Mouse (Mus musculus) testis, adult 2 months (tissue): ENCODE results near the gene Ptpn1. TPM values are rescaled to one million over a fixed set of nuclear protein-coding genes. Genes with fewer than 3 reads are reported as not detected.

Experiments used
- H3K27ac ChIP-seq: fragments of 200-500 bp; 2 replicates; pipeline ENCODE4 v1.5.1; 2012; ENCODE audit warnings: low read depth, low read length; ENCODE audit not compliant: control insufficient read depth, insufficient read depth
- H3K27me3 ChIP-seq: fragments of 200-500 bp; 2 replicates; pipeline ENCODE4 v1.6.1; 2012; ENCODE audit warnings: mild to moderate bottlenecking, low read length, moderate library complexity; ENCODE audit not compliant: control insufficient read depth, insufficient read depth
- H3K36me3 ChIP-seq: fragments of 200-500 bp; 2 replicates; pipeline ENCODE4 v1.6.1; 2012; ENCODE audit warnings: mild to moderate bottlenecking, low read length; ENCODE audit not compliant: control insufficient read depth, insufficient read depth
- H3K4me1 ChIP-seq: fragments of 200-500 bp; 2 replicates; pipeline ENCODE4 v1.6.1; 2012; ENCODE audit warnings: low read length; ENCODE audit not compliant: control insufficient read depth, insufficient read depth
- H3K4me3 ChIP-seq: fragments of 200-500 bp; 2 replicates; pipeline ENCODE4 v1.5.1; 2012; ENCODE audit warnings: low read depth, mild to moderate bottlenecking, low read length, moderate library complexity, mixed read lengths; ENCODE audit not compliant: control insufficient read depth
- CTCF ChIP-seq: fragments of 200-500 bp; IDR thresholded peaks from 2 replicates; pipeline ENCODE4 v1.5.1; 2012; ENCODE audit warnings: low read depth, mild to moderate bottlenecking, inconsistent platforms, low read length, moderate library complexity; ENCODE audit not compliant: control insufficient read depth, insufficient read depth, insufficient replicate concordance
- POLR2A ChIP-seq: fragments of 200-500 bp; IDR thresholded peaks from 2 replicates; pipeline ENCODE4 v1.6.1; 2012; ENCODE audit warnings: low read depth, mild to moderate bottlenecking, inconsistent platforms, low read length, moderate library complexity; ENCODE audit not compliant: control insufficient read depth
- polyA plus RNA-seq: library from polyadenylated mRNA; depleted of rRNA; stranded (reverse); fragments of >200 nt; gene quantifications from 2 replicates; pipeline ENCODE4 v1.2.3, GENCODE M21; 2012

Ptpn1 gene
- polyA plus RNA-seq, 1 experiment: 30.9 TPM

DNA sequence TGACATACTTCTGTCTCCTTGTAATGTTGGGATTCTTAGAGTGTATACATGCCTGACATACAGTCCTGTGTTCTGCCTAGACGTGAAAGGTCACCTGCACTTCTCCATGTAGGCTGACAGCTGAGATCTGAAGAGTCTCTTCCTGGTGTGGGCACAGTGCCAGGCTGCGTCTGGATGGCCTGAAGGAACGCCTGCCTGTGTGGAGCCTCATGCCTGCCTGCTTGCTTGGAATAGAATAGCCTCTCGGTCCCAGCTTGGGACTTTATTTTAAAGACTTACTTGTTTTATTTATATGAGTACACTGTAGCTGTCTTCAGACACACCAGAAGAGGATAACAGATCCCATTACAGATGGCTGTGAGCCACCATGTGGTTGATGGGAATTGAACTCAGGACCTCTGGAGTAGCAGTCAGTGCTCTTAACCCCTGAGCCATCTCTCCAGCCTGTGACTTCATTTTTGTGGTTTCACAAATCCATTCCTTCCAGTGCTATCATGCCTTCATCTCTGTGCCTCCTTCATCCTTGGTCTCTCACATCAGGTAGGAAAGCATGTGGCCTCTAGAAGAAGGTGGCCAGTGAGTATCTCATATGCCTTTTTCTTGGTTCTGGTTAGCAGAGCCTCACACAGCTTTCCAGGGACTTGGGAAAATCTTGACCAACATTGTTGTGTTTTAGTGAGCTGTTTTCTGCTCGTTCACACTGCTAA is 26.4 kb downstream of the Ptpn1 start:
- peak overlapping the region; percentile 7; the same call in 1 of the 2 replicates for H3K27ac ChIP-seq
- H3K36me3 ChIP-seq: no peaks in the 10 kb centered on the region; the same call in 1 of the 2 replicates
- H3K27me3 ChIP-seq: no peaks in the 10 kb centered on the region
- peaks cover 2% of the 10 kb centered on the region for H3K4me1 ChIP-seq
- no peak overlapping the region for H3K4me3 ChIP-seq
- TF ChIP-seq CTCF: no peak
- TF ChIP-seq POLR2A: no peak

DNA sequence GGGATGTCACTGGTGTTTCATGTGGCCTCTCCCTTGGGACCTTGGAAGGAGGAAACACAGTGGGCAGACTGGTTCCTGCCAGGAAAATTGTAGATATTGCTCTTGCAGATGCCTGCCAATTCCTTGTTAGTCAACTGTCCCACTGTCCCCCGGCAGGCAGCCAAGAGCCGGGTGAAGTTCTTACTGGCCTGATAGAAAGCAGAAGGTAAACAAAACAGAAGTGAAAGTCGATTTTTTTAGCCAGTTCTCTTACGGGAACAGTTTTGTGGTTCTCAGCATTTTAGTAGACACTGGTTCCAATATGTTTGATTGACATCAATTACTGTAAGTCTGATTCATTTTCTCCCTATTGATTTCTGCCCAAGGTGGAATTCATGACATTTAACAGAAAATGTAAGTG is 27.0 kb downstream of the Ptpn1 start:
- TF ChIP-seq POLR2A (no peak), CTCF (no peak)
- Histone ChIP-seq H3K4me3 (no peak overlapping the region), H3K27me3 (no peaks in the 10 kb centered on the region), H3K4me1 (peaks cover 2% of the 10 kb centered on the region), H3K27ac (no peak overlapping the region; the same call in 1 of the 2 replicates), H3K36me3 (no peaks in the 10 kb centered on the region; the same call in 1 of the 2 replicates)

DNA sequence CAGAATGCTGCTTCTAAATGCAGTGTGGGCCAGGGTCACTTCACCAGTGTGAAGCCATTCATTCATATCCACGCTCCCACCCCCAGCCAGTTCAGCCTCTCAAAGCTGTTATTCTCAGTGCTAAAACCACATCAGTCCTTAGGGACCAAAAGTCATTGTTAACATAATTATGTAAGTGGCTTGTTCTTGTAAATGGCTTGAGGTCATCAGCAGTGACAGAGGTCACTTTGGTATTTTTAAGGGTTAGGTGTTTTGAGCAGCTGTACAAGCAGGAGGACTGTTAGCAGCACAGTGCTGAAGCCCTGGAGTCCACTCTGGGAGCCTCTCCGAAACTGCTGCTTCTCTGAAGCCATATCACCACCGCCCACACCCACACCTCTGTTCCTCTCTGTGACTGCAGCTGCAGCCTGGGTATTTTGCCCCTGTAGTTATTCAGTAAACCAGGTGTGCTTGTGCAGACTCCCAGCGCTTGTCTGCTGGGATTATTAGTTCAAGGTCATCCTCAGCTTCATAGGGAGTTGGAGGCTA is 27.6 kb downstream of the Ptpn1 start:
- Histone ChIP-seq H3K36me3 (no peaks in the 10 kb centered on the region; the same call in 1 of the 2 replicates), H3K4me1 (peaks cover 2% of the 10 kb centered on the region), H3K27me3 (no peaks in the 10 kb centered on the region), H3K27ac (no peak overlapping the region), H3K4me3 (no peak overlapping the region)
- no peak for TF ChIP-seq CTCF
- TF ChIP-seq POLR2A: no peak

DNA sequence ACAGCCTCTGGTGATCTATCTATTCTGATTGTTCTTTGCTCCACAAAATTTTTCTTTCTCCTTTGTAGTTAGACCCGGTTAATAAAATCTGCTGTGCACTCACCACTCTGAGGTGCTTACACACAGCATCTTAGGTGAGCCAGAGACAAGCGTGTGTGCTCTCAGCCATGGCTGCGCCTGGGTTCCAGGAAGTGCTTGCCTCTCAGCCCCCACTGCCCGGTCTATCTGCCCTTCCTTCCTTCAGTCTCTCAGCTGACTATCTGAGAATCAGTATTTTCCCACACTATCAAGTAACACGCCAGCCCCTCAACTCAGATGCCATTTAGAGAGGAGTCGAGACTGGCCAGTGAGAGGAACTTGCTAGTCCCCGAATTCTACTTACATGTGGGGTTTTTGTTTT is 28.1 kb downstream of the Ptpn1 start:
- Histone ChIP-seq H3K4me1 (peaks cover 2% of the 10 kb centered on the region), H3K27ac (no peak overlapping the region), H3K27me3 (no peaks in the 10 kb centered on the region), H3K4me3 (no peak overlapping the region), H3K36me3 (no peaks in the 10 kb centered on the region; the same call in 1 of the 2 replicates)
- TF ChIP-seq POLR2A (no peak), CTCF (no peak)

DNA sequence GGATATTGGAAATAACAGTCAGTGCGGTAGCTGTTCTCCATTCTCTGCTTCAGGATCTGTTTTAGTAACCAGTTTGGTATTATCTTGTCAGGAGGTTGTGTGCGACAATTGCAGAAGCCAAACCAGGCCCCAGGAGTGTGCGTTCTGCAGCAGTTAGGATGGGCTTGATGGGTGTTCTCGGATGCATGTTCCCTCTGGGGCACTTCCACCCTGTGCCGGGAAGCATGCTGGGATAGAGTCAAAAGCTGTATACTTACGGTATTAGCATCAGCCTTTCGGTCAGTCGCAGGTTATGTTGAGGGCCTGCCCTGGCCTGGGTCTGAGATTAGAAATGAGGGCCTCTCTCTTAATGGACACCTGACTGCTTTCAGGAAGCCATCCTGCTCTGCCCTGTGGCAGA is 28.7 kb downstream of the Ptpn1 start:
- no peak overlapping the region for H3K4me3 ChIP-seq
- H3K27me3 ChIP-seq: no peaks in the 10 kb centered on the region
- no peak overlapping the region for H3K27ac ChIP-seq
- peaks cover 2% of the 10 kb centered on the region for H3K4me1 ChIP-seq
- no peaks in the 10 kb centered on the region; the same call in 1 of the 2 replicates for H3K36me3 ChIP-seq
- TF ChIP-seq POLR2A (no peak), CTCF (no peak)

DNA sequence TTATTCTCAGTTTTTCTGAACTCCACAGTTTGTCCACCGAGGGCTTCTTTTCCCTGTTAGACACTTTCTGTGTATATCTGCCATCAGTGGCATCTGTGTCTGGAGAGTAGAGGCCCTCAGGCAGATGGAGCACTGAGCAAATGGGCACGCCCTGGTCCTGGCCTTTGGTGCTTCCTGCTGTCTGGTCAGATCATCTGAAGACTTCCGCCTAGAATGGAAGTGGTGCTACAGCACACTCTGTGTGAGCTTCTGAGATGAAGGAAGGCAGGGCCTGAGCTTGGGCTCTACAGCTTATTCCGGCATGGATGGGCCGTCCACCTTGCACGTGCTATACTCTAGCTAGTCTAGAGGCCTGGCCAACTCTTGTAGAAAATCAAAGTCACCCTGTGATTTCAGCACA is 30.5 kb downstream of the Ptpn1 start:
- no peaks in the 10 kb centered on the region; the same call in 1 of the 2 replicates for H3K36me3 ChIP-seq
- no peak overlapping the region for H3K4me3 ChIP-seq
- TF ChIP-seq POLR2A (no peak), CTCF (no peak)
- no peaks in the 10 kb centered on the region for H3K27me3 ChIP-seq
- H3K4me1 ChIP-seq: peaks cover 2% of the 10 kb centered on the region
- no peak overlapping the region for H3K27ac ChIP-seq

DNA sequence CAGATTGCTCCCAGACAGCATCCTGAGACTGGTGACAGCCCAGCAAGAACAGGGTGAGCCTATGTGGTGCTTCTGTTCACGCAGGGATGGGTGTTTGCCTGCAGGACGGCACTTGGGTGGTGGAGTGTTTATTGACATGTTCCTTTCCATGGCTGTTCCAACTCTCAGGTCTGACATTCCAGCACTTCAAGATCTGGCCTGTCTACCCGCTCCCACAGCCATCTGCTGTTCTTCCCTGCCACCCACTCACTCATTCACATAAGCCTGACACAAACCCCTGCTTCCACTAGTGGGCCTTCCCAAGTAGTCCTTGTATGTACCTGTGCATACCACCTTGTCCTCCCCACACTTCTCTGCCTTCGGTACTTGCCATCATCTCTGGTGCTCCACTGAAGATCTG is 31.3 kb downstream of the Ptpn1 start:
- no peaks in the 10 kb centered on the region; the same call in 1 of the 2 replicates for H3K4me1 ChIP-seq
- H3K27ac ChIP-seq: no peak overlapping the region
- no peak for TF ChIP-seq CTCF
- no peak for TF ChIP-seq POLR2A
- H3K27me3 ChIP-seq: no peaks in the 10 kb centered on the region
- H3K4me3 ChIP-seq: no peak overlapping the region
- H3K36me3 ChIP-seq: no peaks in the 10 kb centered on the region; the same call in 1 of the 2 replicates
